Mouse (Mus musculus): ENCODE measurements around the gene Dzip1l. TPM values are rescaled to one million over a fixed set of nuclear protein-coding genes. Genes with fewer than 3 reads are reported as not detected.

Dzip1l gene
- polyA plus RNA-seq, 1 experiment from 2014 or later = 26.7 TPM

GRCm38 (mm10) chr9:99660756-99661155 is 31.5 kb downstream of the Dzip1l start:
- no peak for ATAC-seq (ENCODE audit: insufficient number of reproducible peaks, insufficient read depth, low FRiP score, low TSS enrichment, low read depth)
- H3K36me3 ChIP-seq = peaks cover 87% of the 10 kb centered on the region

GRCm38 (mm10) chr9:99661606-99662166 is 32.4 kb downstream of the Dzip1l start:
- no peak overlapping the region for H3K27ac ChIP-seq
- H3K4me2 ChIP-seq = no peak overlapping the region
- H3K36me3 ChIP-seq = peaks cover 87% of the 10 kb centered on the region
- no peak overlapping the region for H3K9ac ChIP-seq (replicated peaks)
- H3K9me3 ChIP-seq = no peaks in the 10 kb centered on the region
- H3K4me3 ChIP-seq (replicated peaks) = no peak overlapping the region
- H3K4me1 ChIP-seq (replicated peaks) = no peaks in the 10 kb centered on the region
- 77% methylated on average over 16 of the region's 16 CpGs for WGBS
- no peak for ATAC-seq (ENCODE audit: insufficient number of reproducible peaks, insufficient read depth, low FRiP score, low TSS enrichment, low read depth)
- no peaks in the 10 kb centered on the region for H3K27me3 ChIP-seq

More at GRCm38 (mm10) chr9:99660756-99661155, 31.5 kb downstream of the Dzip1l start:
- 84% methylated on average over 10 of the region's 10 CpGs for WGBS
- Histone ChIP-seq H3K9ac (replicated peaks) (no peak overlapping the region), H3K27me3 (no peaks in the 10 kb centered on the region), H3K4me3 (replicated peaks) (no peak overlapping the region), H3K9me3 (no peaks in the 10 kb centered on the region), H3K4me2 (no peak overlapping the region), H3K4me1 (replicated peaks) (no peaks in the 10 kb centered on the region), H3K27ac (no peak overlapping the region)

- no peak overlapping the region for H3K4me2 ChIP-seq
- peaks cover 87% of the 10 kb centered on the region for H3K36me3 ChIP-seq
- no peak overlapping the region for H3K4me3 ChIP-seq (replicated peaks)
- no peaks in the 10 kb centered on the region for H3K27me3 ChIP-seq
- H3K4me1 ChIP-seq (replicated peaks) = no peaks in the 10 kb centered on the region
- ATAC-seq (ENCODE audit: insufficient number of reproducible peaks, insufficient read depth, low FRiP score, low TSS enrichment, low read depth) = no peak
- no peak overlapping the region for H3K27ac ChIP-seq
- H3K9me3 ChIP-seq = no peaks in the 10 kb centered on the region
- 31% methylated on average over 7 of the region's 7 CpGs for WGBS
- H3K9ac ChIP-seq (replicated peaks) = no peak overlapping the region
These were observed 33.1 kb downstream of the Dzip1l start for GRCm38 (mm10) chr9:99662406-99662805.

GRCm38 (mm10) chr9:99662887-99663286 is 33.6 kb downstream of the Dzip1l start:
- H3K36me3 ChIP-seq = peaks cover 89% of the 10 kb centered on the region
- 90% methylated on average over 10 of the region's 10 CpGs for WGBS
- 0 out of 2 replicates have a peak, but pooled peaks have one; percentile 30 for ATAC-seq (ENCODE audit: insufficient number of reproducible peaks, insufficient read depth, low FRiP score, low TSS enrichment, low read depth)
- no peak overlapping the region for H3K4me2 ChIP-seq
- no peak overlapping the region for H3K27ac ChIP-seq
- no peaks in the 10 kb centered on the region for H3K27me3 ChIP-seq
- H3K4me3 ChIP-seq (replicated peaks) = no peak overlapping the region
- no peaks in the 10 kb centered on the region for H3K4me1 ChIP-seq (replicated peaks)
- no peak overlapping the region for H3K9ac ChIP-seq (replicated peaks)
- no peaks in the 10 kb centered on the region for H3K9me3 ChIP-seq

GRCm38 (mm10) chr9:99667596-99667995 is 38.3 kb downstream of the Dzip1l start:
- H3K27me3 ChIP-seq = no peaks in the 10 kb centered on the region
- H3K4me2 ChIP-seq = no peak overlapping the region
- H3K36me3 ChIP-seq = peaks cover 93% of the 10 kb centered on the region
- H3K9me3 ChIP-seq = 0 out of 2 replicates have a peak, but pooled peaks cover 4% of the 10 kb centered on the region
- no peak for ATAC-seq (ENCODE audit: insufficient number of reproducible peaks, insufficient read depth, low FRiP score, low TSS enrichment, low read depth)
- H3K4me3 ChIP-seq (replicated peaks) = no peak overlapping the region
- no peaks in the 10 kb centered on the region for H3K4me1 ChIP-seq (replicated peaks)
- 97% methylated on average over 8 of the region's 8 CpGs for WGBS
- no peak overlapping the region for H3K9ac ChIP-seq (replicated peaks)
- H3K27ac ChIP-seq = no peak overlapping the region

- H3K9ac ChIP-seq (replicated peaks) = no peak overlapping the region
- ATAC-seq (ENCODE audit: insufficient number of reproducible peaks, insufficient read depth, low FRiP score, low TSS enrichment, low read depth) = no peak
- WGBS = 48% methylated on average over 2 of the region's 2 CpGs
- H3K4me2 ChIP-seq = no peak overlapping the region
- no peak overlapping the region for H3K4me3 ChIP-seq (replicated peaks)
- H3K27me3 ChIP-seq = no peaks in the 10 kb centered on the region
- peaks cover 61% of the 10 kb centered on the region for H3K36me3 ChIP-seq
- H3K9me3 ChIP-seq = 0 out of 2 replicates have a peak, but pooled peaks cover 4% of the 10 kb centered on the region
- no peaks in the 10 kb centered on the region for H3K4me1 ChIP-seq (replicated peaks)
- no peak overlapping the region for H3K27ac ChIP-seq
These were observed 42.3 kb downstream of the Dzip1l start for GRCm38 (mm10) chr9:99671603-99672002.

- ATAC-seq (ENCODE audit: insufficient number of reproducible peaks, insufficient read depth, low FRiP score, low TSS enrichment, low read depth) = no peak
- Histone ChIP-seq H3K9ac (replicated peaks) (no peak overlapping the region), H3K27me3 (no peaks in the 10 kb centered on the region), H3K4me2 (no peak overlapping the region), H3K9me3 (no peaks in the 10 kb centered on the region), H3K27ac (no peak overlapping the region), H3K4me1 (replicated peaks) (no peaks in the 10 kb centered on the region), H3K36me3 (peaks cover 20% of the 10 kb centered on the region), H3K4me3 (replicated peaks) (no peak overlapping the region)
- 87% methylated on average over 3 of the region's 3 CpGs for WGBS
These were observed 46.4 kb downstream of the Dzip1l start for GRCm38 (mm10) chr9:99675714-99676113.

GRCm38 (mm10) chr9:99681980-99682570 is 52.8 kb downstream of the Dzip1l start:
- no peak overlapping the region for H3K9ac ChIP-seq (replicated peaks)
- H3K4me3 ChIP-seq (replicated peaks) = no peak overlapping the region
- ATAC-seq (ENCODE audit: insufficient number of reproducible peaks, insufficient read depth, low FRiP score, low TSS enrichment, low read depth) = no peak
- H3K4me2 ChIP-seq = no peak overlapping the region
- H3K4me1 ChIP-seq (replicated peaks) = no peaks in the 10 kb centered on the region
- H3K27ac ChIP-seq = no peak overlapping the region
- no peaks in the 10 kb centered on the region for H3K36me3 ChIP-seq
- 88% methylated on average over 21 of the region's 21 CpGs for WGBS
- H3K27me3 ChIP-seq = no peaks in the 10 kb centered on the region
- no peaks in the 10 kb centered on the region for H3K9me3 ChIP-seq

- H3K4me1 ChIP-seq (replicated peaks) = no peaks in the 10 kb centered on the region
- H3K4me2 ChIP-seq = no peak overlapping the region
- H3K9ac ChIP-seq (replicated peaks) = no peak overlapping the region
- WGBS = 65% methylated on average over 5 of the region's 5 CpGs
- H3K9me3 ChIP-seq = no peaks in the 10 kb centered on the region
- no peak overlapping the region for H3K4me3 ChIP-seq (replicated peaks)
- no peaks in the 10 kb centered on the region for H3K27me3 ChIP-seq
- no peaks in the 10 kb centered on the region for H3K36me3 ChIP-seq
- no peak overlapping the region for H3K27ac ChIP-seq
- no peak for ATAC-seq (ENCODE audit: insufficient number of reproducible peaks, insufficient read depth, low FRiP score, low TSS enrichment, low read depth)
These were observed 55.8 kb downstream of the Dzip1l start for GRCm38 (mm10) chr9:99685061-99685521.

- no peaks in the 10 kb centered on the region for H3K4me1 ChIP-seq (replicated peaks)
- H3K9ac ChIP-seq (replicated peaks) = no peak overlapping the region
- no peaks in the 10 kb centered on the region for H3K9me3 ChIP-seq
- no peak overlapping the region for H3K27ac ChIP-seq
- H3K4me2 ChIP-seq = no peak overlapping the region
- ATAC-seq (ENCODE audit: insufficient number of reproducible peaks, insufficient read depth, low FRiP score, low TSS enrichment, low read depth) = no peak
- 73% methylated on average over 5 of the region's 5 CpGs for WGBS
- no peak overlapping the region for H3K4me3 ChIP-seq (replicated peaks)
- no peaks in the 10 kb centered on the region for H3K36me3 ChIP-seq
- no peaks in the 10 kb centered on the region for H3K27me3 ChIP-seq
These were observed 56.4 kb downstream of the Dzip1l start for GRCm38 (mm10) chr9:99685536-99686231.

- Histone ChIP-seq H3K9me3 (no peaks in the 10 kb centered on the region), H3K4me1 (replicated peaks) (no peaks in the 10 kb centered on the region), H3K27ac (no peak overlapping the region), H3K9ac (replicated peaks) (no peak overlapping the region), H3K27me3 (no peaks in the 10 kb centered on the region), H3K4me3 (replicated peaks) (no peak overlapping the region), H3K36me3 (no peaks in the 10 kb centered on the region), H3K4me2 (no peak overlapping the region)
- 83% methylated on average over 5 of the region's 5 CpGs for WGBS
- ATAC-seq (ENCODE audit: insufficient number of reproducible peaks, insufficient read depth, low FRiP score, low TSS enrichment, low read depth) = no peak
These were observed 60.5 kb downstream of the Dzip1l start for GRCm38 (mm10) chr9:99689796-99690195.

All from limb, embryonic 12.5 days (tissue).